Mouse (Mus musculus) liver, postnatal 0 days (tissue): ENCODE measurements around the gene Snrnp40.

Experiments used
- CTCF ChIP-seq: sonication (generic); IDR thresholded peaks from 2 replicates; pipeline ENCODE4 v1.5.1; 2016; ENCODE audit warnings: antibody characterized with exemption, low read depth
- EP300 ChIP-seq: IDR thresholded peaks from 2 replicates; pipeline ENCODE4 v1.6.1; 2016; ENCODE audit warnings: antibody characterized with exemption, low read depth, mild to moderate bottlenecking

DNA sequence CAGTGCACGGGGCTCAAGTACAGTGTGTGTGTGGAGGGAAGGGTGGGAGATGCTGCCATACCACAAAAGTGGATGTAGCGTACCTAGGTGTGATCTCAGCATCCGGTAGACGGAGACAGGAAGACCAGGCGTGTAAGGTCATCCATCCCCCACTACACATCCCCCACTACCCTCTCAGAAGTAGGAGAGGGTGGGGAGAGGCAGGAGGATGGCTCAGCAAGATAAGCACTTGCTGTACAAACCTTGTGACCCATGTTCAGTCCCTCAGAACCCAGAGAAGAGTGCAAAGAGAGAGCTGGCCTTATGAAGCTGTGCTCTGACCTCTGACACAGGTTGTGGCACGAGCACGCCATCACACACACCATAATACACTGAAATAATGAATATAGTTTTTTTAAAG is 38.3 kb upstream of the Snrnp40 start:
- TF ChIP-seq EP300 (no peak), CTCF (no peak)
